ENCODE assay signal across 27 mouse cellular contexts in genomic region chrX:51886129-51886528, GRCm38 (mm10).
"Had no signal": no experiment of that assay in that cellular context is flagged by ENCODE, and none has a peak within 500 bp of the region (broad histone marks: within the 10 kb centered on the region; RNA-seq: fewer than 3 reads in every experiment).

No protein-coding gene starts in this region.

- H3K9ac ChIP-seq: heart, embryonic 12.5 days; hindbrain, embryonic 12.5 days; hindbrain, embryonic 14.5 days; intestine, embryonic 15.5 days; limb, embryonic 12.5 days; liver, embryonic 13.5 days; liver, embryonic 15.5 days; liver, postnatal 0 days had no signal

- H3K9me3 ChIP-seq: heart, embryonic 10.5 days; heart, embryonic 12.5 days; hindbrain, embryonic 10.5 days; hindbrain, embryonic 12.5 days; intestine, embryonic 15.5 days; limb, embryonic 10.5 days; limb, embryonic 12.5 days; liver, embryonic 13.5 days; liver, embryonic 15.5 days had no signal

- H3K4me2 ChIP-seq: heart, embryonic 12.5 days; hindbrain, embryonic 12.5 days; hindbrain, embryonic 14.5 days; intestine, embryonic 15.5 days; limb, embryonic 12.5 days; liver, embryonic 11.5 days; liver, embryonic 13.5 days; liver, embryonic 15.5 days had no signal

- ATAC-seq: hindbrain, embryonic 16.5 days; inflammation-experienced regulatory T-cells, adult 6 months; intestine, embryonic 15.5 days; intestine, postnatal 0 days; liver, postnatal 0 days had no signal

- DNase-seq: gastrocnemius, postnatal 14 days; gastrocnemius, postnatal 36 days; heart, adult 18-20 months; heart, postnatal 10 days; heart, postnatal 4 days; kidney, adult 18-20 months; kidney, adult 8-10 months; kidney, postnatal 10 days; kidney, postnatal 36 days; layer of hippocampus, adult 9-11 months; layer of hippocampus, postnatal 36 days; liver; liver, embryonic 13.5 days; liver, postnatal 0 days had no signal

- H3K36me3 ChIP-seq: heart, embryonic 10.5 days; heart, embryonic 12.5 days; hindbrain, embryonic 10.5 days; hindbrain, embryonic 12.5 days; intestine, embryonic 15.5 days; limb, embryonic 10.5 days; limb, embryonic 12.5 days; liver, embryonic 13.5 days; liver, embryonic 15.5 days had no signal

- H3K27me3 ChIP-seq: hindbrain, embryonic 12.5 days; intestine, embryonic 15.5 days; limb, embryonic 12.5 days; liver, embryonic 13.5 days; liver, embryonic 15.5 days had no signal

- H3K4me3 ChIP-seq: heart, embryonic 10.5 days; heart, embryonic 12.5 days; hindbrain, embryonic 10.5 days; hindbrain, embryonic 12.5 days; intestine, embryonic 15.5 days; limb, embryonic 10.5 days; limb, embryonic 12.5 days; liver, embryonic 13.5 days; liver, embryonic 15.5 days had no signal

- H3K27ac ChIP-seq: heart, embryonic 10.5 days; hindbrain, embryonic 10.5 days; hindbrain, embryonic 12.5 days; hindbrain, embryonic 14.5 days; intestine, embryonic 15.5 days; limb, embryonic 10.5 days; limb, embryonic 12.5 days; liver, embryonic 13.5 days; liver, embryonic 15.5 days had no signal

- H3K4me1 ChIP-seq: heart, embryonic 10.5 days; heart, embryonic 12.5 days; hindbrain, embryonic 10.5 days; hindbrain, embryonic 12.5 days; intestine, embryonic 15.5 days; limb, embryonic 10.5 days; limb, embryonic 12.5 days; liver, embryonic 13.5 days; liver, embryonic 15.5 days had no signal
